Mouse (Mus musculus): ENCODE measurements around the gene Gxylt2. TPM values are rescaled to one million over a fixed set of nuclear protein-coding genes. Genes with fewer than 3 reads are reported as not detected.

Gene Gxylt2
- polyA plus RNA-seq (2015; fragmentation: Nextera tagmentation; extraction: Ambion mirVana) = 0.85 and 1.0 TPM in 2 replicates

GRCm38 (mm10) chr6:100704574-100705365 lies at the start of gene Gxylt2:
Gene Gxylt2, plus strand, starts transcription at chr6:100704734.
- no peaks in the 10 kb centered on the region for H3K9me3 ChIP-seq (replicated peaks)
- peaks cover 20% of the 10 kb centered on the region for H3K4me1 ChIP-seq
- no peaks in the 10 kb centered on the region for H3K36me3 ChIP-seq (ENCODE audit: poor library complexity, severe bottlenecking)
- H3K9ac ChIP-seq = peak within 1 kb of the TSS; percentile 76
- H3K4me2 ChIP-seq = peak within 1 kb of the TSS; percentile 99
- H3K4me3 ChIP-seq = peak within 1 kb of the TSS; percentile 68
- WGBS = under 1% methylated on average over 67 of the region's 77 CpGs
- H3K27me3 ChIP-seq = peaks cover 43% of the 10 kb centered on the region
- H3K27ac ChIP-seq = no peak within 1 kb of the TSS
- ATAC-seq = peak; percentile 90

GRCm38 (mm10) chr6:100660395-100660794 lies 44.1 kb upstream of the Gxylt2 start:
- H3K36me3 ChIP-seq (ENCODE audit: poor library complexity, severe bottlenecking) = peaks cover 27% of the 10 kb centered on the region
- no peak overlapping the region for H3K4me2 ChIP-seq
- H3K9me3 ChIP-seq (replicated peaks) = no peaks in the 10 kb centered on the region
- peak; percentile 77; the same call in 1 of the 2 replicates for ATAC-seq
- H3K4me1 ChIP-seq = no peaks in the 10 kb centered on the region
- no peak overlapping the region for H3K27ac ChIP-seq
- no peak overlapping the region for H3K4me3 ChIP-seq
- no peak overlapping the region for H3K9ac ChIP-seq
- no peaks in the 10 kb centered on the region for H3K27me3 ChIP-seq
- 66% methylated on average over 5 of the region's 5 CpGs for WGBS

GRCm38 (mm10) chr6:100662224-100662623 lies 42.3 kb upstream of the Gxylt2 start:
- no peaks in the 10 kb centered on the region for H3K9me3 ChIP-seq (replicated peaks)
- H3K36me3 ChIP-seq (ENCODE audit: poor library complexity, severe bottlenecking) = peaks cover 27% of the 10 kb centered on the region
- H3K4me3 ChIP-seq = no peak overlapping the region
- no peak for ATAC-seq
- 72% methylated on average over 6 of the region's 6 CpGs for WGBS
- no peaks in the 10 kb centered on the region for H3K27me3 ChIP-seq
- H3K9ac ChIP-seq = no peak overlapping the region
- H3K4me2 ChIP-seq = no peak overlapping the region
- no peak overlapping the region for H3K27ac ChIP-seq
- H3K4me1 ChIP-seq = no peaks in the 10 kb centered on the region

- Histone ChIP-seq H3K36me3 (ENCODE audit: poor library complexity, severe bottlenecking) (peaks cover 24% of the 10 kb centered on the region), H3K9me3 (replicated peaks) (no peaks in the 10 kb centered on the region), H3K9ac (no peak overlapping the region), H3K4me3 (no peak overlapping the region), H3K27ac (no peak overlapping the region), H3K4me1 (peaks cover 15% of the 10 kb centered on the region), H3K27me3 (peaks cover 9% of the 10 kb centered on the region; the same call in 1 of the 2 replicates), H3K4me2 (no peak overlapping the region)
- no peak for ATAC-seq
- 92% methylated on average over 8 of the region's 8 CpGs for WGBS
Observed at GRCm38 (mm10) chr6:100667644-100668043, 36.9 kb upstream of the Gxylt2 start.

- peaks cover 11% of the 10 kb centered on the region for H3K36me3 ChIP-seq (ENCODE audit: poor library complexity, severe bottlenecking)
- peaks cover 11% of the 10 kb centered on the region; the same call in 1 of the 2 replicates for H3K27me3 ChIP-seq
- no peak for ATAC-seq
- peaks cover 15% of the 10 kb centered on the region for H3K4me1 ChIP-seq
- H3K4me3 ChIP-seq = no peak overlapping the region
- no peaks in the 10 kb centered on the region for H3K9me3 ChIP-seq (replicated peaks)
- 78% methylated on average over 2 of the region's 2 CpGs for WGBS
- H3K4me2 ChIP-seq = no peak overlapping the region
- no peak overlapping the region for H3K9ac ChIP-seq
- no peak overlapping the region for H3K27ac ChIP-seq
Observed at GRCm38 (mm10) chr6:100668858-100669257, 35.7 kb upstream of the Gxylt2 start.

- Histone ChIP-seq H3K36me3 (ENCODE audit: poor library complexity, severe bottlenecking) (no peaks in the 10 kb centered on the region), H3K9ac (peak overlapping the region; percentile 75), H3K4me2 (peak overlapping the region; percentile 96), H3K9me3 (replicated peaks) (no peaks in the 10 kb centered on the region), H3K4me3 (peak overlapping the region; percentile 89), H3K4me1 (peaks cover 15% of the 10 kb centered on the region), H3K27ac (no peak overlapping the region), H3K27me3 (peaks cover 11% of the 10 kb centered on the region; the same call in 1 of the 2 replicates)
- peak; percentile 61 for ATAC-seq
- under 1% methylated on average over 32 of the region's 32 CpGs for WGBS
Observed at GRCm38 (mm10) chr6:100670370-100670841, 34.1 kb upstream of the Gxylt2 start.

- Histone ChIP-seq H3K4me2 (peak within 1 kb of the TSS; percentile 96), H3K27ac (no peak within 1 kb of the TSS), H3K36me3 (ENCODE audit: poor library complexity, severe bottlenecking) (no peaks in the 10 kb centered on the region), H3K9me3 (replicated peaks) (no peaks in the 10 kb centered on the region), H3K27me3 (peaks cover 11% of the 10 kb centered on the region; the same call in 1 of the 2 replicates), H3K9ac (peak within 1 kb of the TSS; percentile 75), H3K4me1 (peaks cover 15% of the 10 kb centered on the region), H3K4me3 (peak within 1 kb of the TSS; percentile 89)
- ATAC-seq = peak; percentile 95
- WGBS = under 1% methylated on average over 49 of the region's 49 CpGs
Observed at GRCm38 (mm10) chr6:100670880-100671344, 33.6 kb upstream of the Gxylt2 start, which contains the start of gene Shq1. Gene Shq1, minus strand, starts transcription at chr6:100671157.

GRCm38 (mm10) chr6:100671401-100671800 lies 33.1 kb upstream of the Gxylt2 start:
- Histone ChIP-seq H3K27ac (no peak overlapping the region), H3K9me3 (replicated peaks) (no peaks in the 10 kb centered on the region), H3K27me3 (peaks cover 11% of the 10 kb centered on the region; the same call in 1 of the 2 replicates), H3K4me3 (peak overlapping the region; percentile 89), H3K4me1 (peaks cover 15% of the 10 kb centered on the region), H3K9ac (no peak overlapping the region), H3K4me2 (peak overlapping the region; percentile 96), H3K36me3 (ENCODE audit: poor library complexity, severe bottlenecking) (no peaks in the 10 kb centered on the region)
- 8% methylated on average over 7 of the region's 7 CpGs for WGBS
- ATAC-seq = peak; percentile 41; the same call in 1 of the 2 replicates

GRCm38 (mm10) chr6:100674974-100675373 lies 29.6 kb upstream of the Gxylt2 start:
- Histone ChIP-seq H3K36me3 (ENCODE audit: poor library complexity, severe bottlenecking) (no peaks in the 10 kb centered on the region), H3K27me3 (peaks cover 11% of the 10 kb centered on the region; the same call in 1 of the 2 replicates), H3K9me3 (replicated peaks) (no peaks in the 10 kb centered on the region), H3K9ac (no peak overlapping the region), H3K4me1 (peaks cover 10% of the 10 kb centered on the region), H3K4me3 (no peak overlapping the region), H3K4me2 (no peak overlapping the region), H3K27ac (no peak overlapping the region)
- 25% methylated on average over 6 of the region's 6 CpGs for WGBS
- ATAC-seq = no peak

GRCm38 (mm10) chr6:100676461-100676860 lies 28.1 kb upstream of the Gxylt2 start:
- Histone ChIP-seq H3K27me3 (peaks cover 11% of the 10 kb centered on the region; the same call in 1 of the 2 replicates), H3K4me3 (no peak overlapping the region), H3K36me3 (ENCODE audit: poor library complexity, severe bottlenecking) (no peaks in the 10 kb centered on the region), H3K4me1 (0 out of 2 replicates have a peak, but pooled peaks cover 2% of the 10 kb centered on the region), H3K4me2 (no peak overlapping the region), H3K9me3 (replicated peaks) (no peaks in the 10 kb centered on the region), H3K9ac (no peak overlapping the region), H3K27ac (no peak overlapping the region)
- ATAC-seq = no peak
- 83% methylated on average over 6 of the region's 7 CpGs for WGBS

GRCm38 (mm10) chr6:100678636-100679035 lies 25.9 kb upstream of the Gxylt2 start:
- Histone ChIP-seq H3K9ac (no peak overlapping the region), H3K9me3 (replicated peaks) (no peaks in the 10 kb centered on the region), H3K4me1 (no peaks in the 10 kb centered on the region), H3K4me2 (no peak overlapping the region), H3K27me3 (no peaks in the 10 kb centered on the region), H3K27ac (no peak overlapping the region), H3K4me3 (no peak overlapping the region), H3K36me3 (ENCODE audit: poor library complexity, severe bottlenecking) (no peaks in the 10 kb centered on the region)
- WGBS = 97% methylated on average over 2 of the region's 2 CpGs
- no peak for ATAC-seq

GRCm38 (mm10) chr6:100686341-100686740 lies 18.2 kb upstream of the Gxylt2 start:
- H3K27me3 ChIP-seq = no peaks in the 10 kb centered on the region
- H3K4me2 ChIP-seq = no peak overlapping the region
- H3K36me3 ChIP-seq (ENCODE audit: poor library complexity, severe bottlenecking) = no peaks in the 10 kb centered on the region
- no peaks in the 10 kb centered on the region for H3K4me1 ChIP-seq
- no peak for ATAC-seq
- H3K9me3 ChIP-seq (replicated peaks) = no peaks in the 10 kb centered on the region
- no peak overlapping the region for H3K4me3 ChIP-seq
- no peak overlapping the region for H3K9ac ChIP-seq
- H3K27ac ChIP-seq = no peak overlapping the region
- 82% methylated on average over 2 of the region's 2 CpGs for WGBS

All from forebrain, embryonic 13.5 days (tissue).